Mouse (Mus musculus) cerebellum, adult 9-10 months (tissue): Measurements from ENCODE around the gene Pck1.
A peak's percentile ranks its signal among the peaks of the same experiment; 100 is the strongest.
"Not testable (repeated sequence)": the region's sequence is repeated elsewhere in the genome, so short reads cannot be mapped to it uniquely, and the experiment has no call there.

Experiments used
- DNase-seq: peaks from one replicate; pipeline ENCODE4 v3.0.0; 2022

Gene Pck1

GRCm38 (mm10) chr2:173152436-173153151, at the start of gene Pck1:
Gene Pck1 (plus strand): TSS chr2:173153048.
- DNase-seq = no peak

DNA sequence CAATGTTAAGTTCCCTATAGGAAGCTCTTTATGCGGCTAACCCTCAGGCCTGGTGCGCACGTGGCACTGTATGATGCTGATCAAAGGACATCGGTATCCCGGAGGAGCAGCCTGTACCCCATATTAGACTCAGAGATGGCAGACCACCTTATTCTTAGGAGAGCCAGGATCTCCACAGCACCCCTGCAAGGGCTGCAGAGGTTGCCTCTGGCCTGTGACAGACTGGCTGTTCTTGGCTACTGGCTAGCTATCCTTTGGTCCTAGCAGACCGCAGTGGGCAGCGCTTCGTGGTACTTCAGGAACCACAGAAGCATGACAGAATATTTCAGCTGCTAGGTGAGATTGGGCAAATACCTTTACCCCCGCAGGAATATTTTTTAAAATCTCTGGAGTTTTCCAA, 46.4 kb upstream of the Pck1 start:
- no peak for DNase-seq

DNA sequence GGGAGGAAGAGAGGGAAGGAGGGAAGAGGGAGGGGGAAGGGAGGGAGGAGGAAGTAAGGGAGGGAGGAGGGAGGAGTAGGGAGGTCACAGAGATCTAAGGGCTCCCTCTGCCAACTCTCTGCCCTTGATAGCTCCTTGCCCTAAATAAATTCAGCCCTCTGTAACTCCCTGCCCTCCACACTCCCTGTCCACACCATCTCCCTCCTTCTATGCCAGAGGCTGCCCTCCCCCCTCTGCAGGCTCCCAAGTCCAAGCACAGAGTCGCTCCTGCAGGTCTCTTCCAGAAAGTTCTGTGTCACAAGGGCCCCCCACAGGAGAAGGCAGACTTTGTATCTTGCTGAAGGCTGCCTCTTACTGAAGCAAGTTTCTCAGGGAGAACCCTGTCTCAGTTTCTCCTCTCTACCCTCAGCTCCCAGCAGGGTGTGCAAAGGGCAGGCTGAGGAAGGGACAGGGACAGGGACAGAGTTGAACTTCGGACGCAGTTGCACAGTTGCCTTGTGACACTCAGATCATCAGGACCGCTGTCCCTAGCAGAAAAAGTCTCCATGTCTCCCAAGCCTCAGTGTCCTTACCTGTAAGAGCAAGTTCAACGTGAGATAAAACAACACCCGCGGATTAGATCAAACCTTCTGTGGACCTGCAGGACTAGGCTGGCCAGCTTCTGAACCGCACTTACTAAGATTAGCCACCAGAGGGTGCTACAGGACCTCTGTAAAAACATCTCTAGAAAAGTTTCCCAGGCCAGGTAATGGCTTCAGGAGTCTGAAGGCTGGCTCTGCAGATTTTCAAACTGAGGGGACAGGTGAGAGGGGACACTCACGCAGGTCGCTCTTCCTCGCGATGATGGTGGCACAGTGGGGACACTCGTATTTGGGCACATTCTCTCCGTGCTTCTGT, 45.7 kb upstream of the Pck1 start:
- DNase-seq = peak; percentile 52

GRCm38 (mm10) chr2:173108509-173109190, 44.2 kb upstream of the Pck1 start:
- DNase-seq = no peak

DNA sequence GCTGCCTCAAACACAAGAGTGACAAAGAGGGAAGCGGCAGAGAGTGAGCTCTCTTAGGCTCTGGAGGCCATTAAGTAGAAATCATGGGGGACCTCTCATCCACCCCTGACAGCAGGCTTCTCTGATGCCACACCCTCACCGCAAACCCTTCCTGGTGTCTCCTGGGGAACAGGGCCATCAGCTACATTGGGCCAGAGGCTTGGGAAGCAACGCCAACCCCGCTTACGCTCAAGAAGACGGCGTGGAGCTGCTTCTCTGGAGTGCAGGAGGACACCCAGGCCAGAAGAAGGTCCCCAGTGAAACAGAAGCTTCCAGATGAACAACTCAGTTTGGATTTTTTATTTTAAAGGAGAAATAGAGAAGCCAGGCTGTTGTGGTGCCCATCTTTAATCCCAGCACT, 43.3 kb upstream of the Pck1 start:
- DNase-seq = no peak

- no peak for DNase-seq
Measured at GRCm38 (mm10) chr2:173110571-173110970, 42.3 kb upstream of the Pck1 start.

GRCm38 (mm10) chr2:173113796-173114195, 39.1 kb upstream of the Pck1 start:
- DNase-seq = not testable (repeated sequence)

- DNase-seq = no peak
Measured at GRCm38 (mm10) chr2:173119023-173119944, 33.6 kb upstream of the Pck1 start, which contains the start of gene Ctcfl. Gene Ctcfl (minus strand): TSS chr2:173119525.

DNA sequence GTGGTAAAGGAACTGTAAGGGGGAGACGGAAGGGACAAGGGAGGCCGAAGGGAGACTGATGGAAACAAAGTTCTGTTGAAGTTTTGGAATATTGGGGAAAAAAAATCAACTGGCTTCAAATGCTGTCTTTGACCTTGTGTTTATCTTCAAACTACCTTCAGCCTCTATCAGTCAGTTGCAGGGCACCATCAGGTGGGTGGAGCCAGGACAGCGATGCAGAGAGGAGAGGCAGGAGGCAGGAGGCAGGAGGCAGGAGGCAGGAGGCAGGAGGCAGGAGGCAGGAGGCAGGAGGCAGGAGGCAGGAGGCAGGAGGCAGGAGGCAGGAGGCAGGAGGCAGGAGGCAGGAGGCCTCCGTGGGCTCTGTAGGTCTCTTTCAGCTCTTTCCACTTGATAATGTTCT, 32.7 kb upstream of the Pck1 start:
- not testable (repeated sequence) for DNase-seq

- DNase-seq = no peak
Measured at GRCm38 (mm10) chr2:173124022-173124735, 28.7 kb upstream of the Pck1 start.

- no peak for DNase-seq
Measured at GRCm38 (mm10) chr2:173126386-173126785, 26.5 kb upstream of the Pck1 start.

- no peak for DNase-seq
Measured at GRCm38 (mm10) chr2:173129111-173129510, 23.7 kb upstream of the Pck1 start.

DNA sequence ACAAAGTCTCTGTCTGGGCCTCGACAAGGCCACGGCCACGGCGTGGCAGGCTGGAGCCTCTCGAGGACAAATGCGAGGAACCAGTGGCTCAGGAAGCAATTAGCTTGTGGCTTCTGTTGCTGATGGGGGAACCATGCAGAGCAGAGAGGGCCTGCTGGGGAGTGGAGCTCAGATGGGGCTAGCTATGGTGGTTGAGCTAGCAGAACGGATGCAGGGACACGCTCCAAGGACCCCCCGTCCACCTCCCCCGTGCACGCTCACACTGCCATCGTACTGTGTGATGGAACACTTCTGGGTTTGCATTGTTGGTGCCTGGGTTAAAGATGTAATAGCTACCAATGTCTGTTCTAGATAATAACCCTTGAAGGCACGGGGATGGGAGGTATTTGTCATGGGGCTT, 20.6 kb upstream of the Pck1 start:
- no peak for DNase-seq

GRCm38 (mm10) chr2:173132794-173133300, 20.0 kb upstream of the Pck1 start:
- DNase-seq = no peak

- DNase-seq = no peak
Measured at GRCm38 (mm10) chr2:173134695-173135094, 18.2 kb upstream of the Pck1 start.

DNA sequence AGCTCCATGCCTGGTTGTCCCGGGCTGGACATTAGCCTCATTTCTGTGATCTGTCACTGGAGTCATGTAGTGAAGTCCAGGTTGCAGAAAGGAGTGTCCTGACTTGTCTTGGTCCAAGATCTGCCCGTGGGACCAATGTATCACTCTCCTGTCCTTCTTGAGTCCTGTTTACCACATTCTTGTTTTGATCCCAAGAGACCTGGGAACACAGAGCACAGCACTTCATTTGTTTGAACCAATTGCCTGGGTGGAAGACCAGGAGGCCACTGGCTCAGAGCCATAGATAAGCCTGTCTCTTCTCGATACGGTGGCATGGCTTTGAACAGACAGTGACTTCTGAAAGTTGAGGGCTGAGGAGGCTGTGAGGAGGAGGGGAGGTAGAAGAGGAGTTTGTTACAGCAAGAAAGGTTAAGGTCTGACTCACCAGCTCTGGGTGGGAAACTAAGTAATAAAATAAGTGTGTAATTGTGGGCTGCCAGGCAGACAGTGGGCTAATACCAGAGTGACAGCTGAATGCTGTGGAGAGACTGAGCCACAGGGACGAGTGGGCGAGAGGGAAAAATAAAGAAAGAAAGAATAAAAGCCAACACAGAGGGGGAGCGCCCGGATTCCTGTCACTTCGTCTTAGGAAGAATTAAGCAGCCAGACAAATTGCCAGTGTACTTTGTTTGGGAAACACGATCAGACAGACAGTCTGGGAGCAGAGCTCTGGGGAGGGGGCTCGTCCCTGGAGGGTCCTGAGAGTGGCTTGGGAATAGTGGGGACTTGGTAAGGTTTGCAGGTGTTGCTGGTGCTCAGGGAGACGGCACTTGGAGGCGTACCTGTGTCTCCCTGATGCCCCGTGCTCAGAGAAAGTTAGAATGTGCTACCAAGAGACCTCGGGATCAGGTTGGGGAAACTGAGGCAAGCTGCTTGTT, 14.3 kb upstream of the Pck1 start:
- no peak for DNase-seq

GRCm38 (mm10) chr2:173143611-173144010, 9.2 kb upstream of the Pck1 start:
- DNase-seq = no peak

DNA sequence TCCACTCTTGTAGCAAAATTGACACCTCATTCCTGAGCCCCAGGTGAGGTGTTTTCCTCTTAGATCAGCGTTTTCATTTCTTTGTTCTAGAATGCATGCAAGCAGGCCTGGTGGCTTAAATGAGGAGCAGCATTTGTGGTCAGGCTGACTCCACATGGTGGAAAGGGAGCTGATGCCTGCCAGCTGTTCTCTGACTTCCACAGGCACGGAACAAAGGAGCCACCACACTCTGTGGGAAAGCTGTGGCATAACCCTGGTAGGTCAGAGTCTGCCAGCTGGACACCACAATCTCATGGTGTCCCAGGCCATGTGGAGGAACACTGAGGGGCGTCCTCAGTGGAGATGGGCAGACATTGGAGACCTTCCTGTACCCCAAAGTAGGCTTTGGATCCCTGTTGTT, 7.0 kb upstream of the Pck1 start:
- no peak for DNase-seq

DNA sequence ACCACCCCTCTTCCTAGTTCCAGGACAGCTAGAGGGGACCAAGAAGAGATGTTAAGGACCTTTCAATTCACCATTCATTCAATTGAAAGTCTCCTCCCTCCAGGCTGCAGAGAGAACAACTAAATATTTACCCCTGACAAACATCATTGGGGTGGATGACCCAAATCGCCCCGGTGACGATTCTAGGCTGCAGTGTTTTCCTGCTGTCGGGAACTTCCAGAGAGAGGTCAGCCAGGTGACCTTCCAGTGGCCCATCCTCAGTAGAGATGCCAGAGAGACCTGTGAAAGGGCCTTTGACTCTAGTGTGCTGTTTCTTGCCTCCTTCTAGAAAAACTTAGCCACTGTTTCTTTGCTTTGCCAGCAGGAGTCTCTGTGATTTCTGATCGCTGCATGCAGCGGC, 6.1 kb upstream of the Pck1 start:
- DNase-seq = no peak

DNA sequence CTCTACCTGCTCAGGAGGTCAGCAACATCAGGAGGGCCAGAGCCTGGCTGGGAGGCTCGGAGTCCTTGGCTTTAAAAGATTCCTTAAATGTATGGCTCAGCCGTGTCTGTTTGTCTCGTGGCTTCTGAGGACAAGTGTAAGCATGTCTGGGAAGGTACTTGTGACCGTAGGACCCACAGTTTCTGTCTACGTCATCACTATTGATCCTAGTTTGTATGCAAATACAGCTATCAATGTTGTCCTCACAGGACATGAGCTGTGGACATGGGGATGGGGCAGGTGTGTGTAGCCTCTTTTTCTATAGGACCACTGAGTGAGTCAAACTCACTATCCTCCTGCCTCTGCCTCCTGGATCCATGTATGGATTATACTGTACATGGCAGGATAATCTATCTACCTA, 4.8 kb upstream of the Pck1 start:
- no peak for DNase-seq
